Mouse (Mus musculus) layer of hippocampus, adult 6 months (tissue): ENCODE measurements around the gene Wnt3a. TPM values are rescaled to one million over a fixed set of nuclear protein-coding genes. Genes with fewer than 3 reads are reported as not detected.

Source experiments
- long read RNA-seq, 2 experiments: library from polyadenylated mRNA; unstranded; transcript quantifications; one replicate each; pipeline ENCODE4 v2.0.0; 2019 to 2020
- microRNA-seq: library from miRNA; unstranded; fragments of <30 nt; microRNA quantifications from one replicate; pipeline ENCODE4 v1.2.0, GENCODE M21; 2020
- polyA plus RNA-seq: library from polyadenylated mRNA; unstranded; fragments of <200 nt; fragmentation: Nextera tagmentation; gene quantifications from 2 replicates; pipeline ENCODE4 v1.2.3, GENCODE M21; 2021

Wnt3a gene
- 0.05 and 0.08 TPM in 2 replicates for polyA plus RNA-seq
- long read RNA-seq, experiment 1, result 0 reads
- long read RNA-seq, experiment 2, result 0 reads

DNA sequence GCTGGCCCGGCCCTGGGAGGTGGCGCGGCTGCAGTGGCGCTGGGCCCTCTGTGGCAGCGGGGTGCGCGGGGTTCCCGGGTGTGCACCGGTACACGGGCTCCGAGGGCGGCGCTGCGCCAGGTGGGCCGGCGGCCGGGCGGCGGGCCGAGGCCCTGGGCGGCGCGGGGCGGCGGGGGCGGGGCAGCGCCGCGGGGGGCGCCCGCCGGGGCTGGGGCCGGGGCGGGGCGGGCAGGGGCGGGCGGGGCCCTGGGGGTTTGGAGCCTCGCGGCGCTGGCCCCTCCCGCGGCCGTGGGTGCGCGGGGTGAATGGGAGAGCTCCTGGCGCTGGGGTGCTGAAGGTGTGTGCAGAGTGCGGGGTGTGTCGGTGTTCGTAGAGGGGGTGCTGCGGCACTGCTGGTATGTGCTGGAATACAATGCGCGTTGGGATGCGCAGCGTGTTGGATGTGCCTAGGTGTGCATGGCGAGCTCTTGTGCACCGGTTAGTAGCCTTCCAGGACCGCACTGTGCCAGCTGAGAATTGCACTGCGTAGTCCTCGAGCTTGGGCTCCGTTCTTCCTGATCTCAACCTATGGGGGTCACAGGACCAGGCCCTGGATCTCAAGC is at the start of gene Wnt3a:
TSS of gene Wnt3a (minus strand) at position 51 of the 602 bp plus-strand sequence.

DNA sequence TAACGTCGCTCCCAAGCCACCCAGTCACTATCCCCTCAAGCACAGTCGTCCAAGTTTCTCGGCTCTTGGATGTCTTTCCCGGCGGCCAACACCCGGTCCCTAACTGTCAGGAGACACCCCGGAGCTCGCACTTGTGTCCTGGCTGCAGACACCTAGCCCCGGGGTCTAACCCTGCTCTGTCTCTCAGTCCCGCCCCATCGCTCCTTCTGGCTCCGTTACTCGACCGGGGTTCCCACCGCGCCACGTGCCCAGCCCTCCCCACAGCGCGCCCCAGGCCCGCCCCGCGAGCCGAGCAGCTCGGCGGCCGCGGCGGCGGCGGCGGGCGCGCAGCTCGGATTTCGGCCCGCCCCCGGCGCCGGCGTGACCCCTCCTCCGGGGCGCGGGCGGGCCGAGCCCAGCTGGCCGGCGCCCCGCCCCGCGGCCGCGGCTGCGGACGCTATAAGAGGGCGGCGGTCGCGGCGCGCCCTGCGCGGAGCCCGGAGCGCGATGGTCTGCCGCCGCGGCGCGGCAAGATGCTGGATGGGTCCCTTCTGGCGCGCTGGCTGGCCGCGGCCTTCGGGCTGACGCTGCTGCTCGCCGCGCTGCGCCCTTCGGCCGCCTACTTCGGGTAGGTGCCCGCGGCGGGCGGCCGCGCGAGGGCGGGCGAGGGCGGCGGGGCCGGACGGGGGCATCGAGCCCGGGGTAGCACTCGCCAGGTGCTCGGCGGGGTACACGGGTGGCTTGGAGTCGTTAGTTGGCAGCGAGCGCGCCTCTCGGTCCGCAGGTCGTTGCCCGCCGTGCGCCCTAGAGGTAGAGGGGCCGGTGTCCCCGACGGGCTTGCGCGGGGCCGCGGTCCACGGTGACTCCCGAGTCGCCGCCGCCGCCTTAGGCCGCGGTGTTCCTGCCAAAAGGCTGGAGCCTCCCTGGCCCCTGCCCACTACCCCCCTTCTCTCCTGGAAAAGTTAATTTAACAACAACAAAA is 16.2 kb upstream of the Wnt3a start, which contains the start of gene Wnt9a:
TSS of gene Wnt9a (plus strand) at position 468 of the 961 bp plus-strand sequence.

DNA sequence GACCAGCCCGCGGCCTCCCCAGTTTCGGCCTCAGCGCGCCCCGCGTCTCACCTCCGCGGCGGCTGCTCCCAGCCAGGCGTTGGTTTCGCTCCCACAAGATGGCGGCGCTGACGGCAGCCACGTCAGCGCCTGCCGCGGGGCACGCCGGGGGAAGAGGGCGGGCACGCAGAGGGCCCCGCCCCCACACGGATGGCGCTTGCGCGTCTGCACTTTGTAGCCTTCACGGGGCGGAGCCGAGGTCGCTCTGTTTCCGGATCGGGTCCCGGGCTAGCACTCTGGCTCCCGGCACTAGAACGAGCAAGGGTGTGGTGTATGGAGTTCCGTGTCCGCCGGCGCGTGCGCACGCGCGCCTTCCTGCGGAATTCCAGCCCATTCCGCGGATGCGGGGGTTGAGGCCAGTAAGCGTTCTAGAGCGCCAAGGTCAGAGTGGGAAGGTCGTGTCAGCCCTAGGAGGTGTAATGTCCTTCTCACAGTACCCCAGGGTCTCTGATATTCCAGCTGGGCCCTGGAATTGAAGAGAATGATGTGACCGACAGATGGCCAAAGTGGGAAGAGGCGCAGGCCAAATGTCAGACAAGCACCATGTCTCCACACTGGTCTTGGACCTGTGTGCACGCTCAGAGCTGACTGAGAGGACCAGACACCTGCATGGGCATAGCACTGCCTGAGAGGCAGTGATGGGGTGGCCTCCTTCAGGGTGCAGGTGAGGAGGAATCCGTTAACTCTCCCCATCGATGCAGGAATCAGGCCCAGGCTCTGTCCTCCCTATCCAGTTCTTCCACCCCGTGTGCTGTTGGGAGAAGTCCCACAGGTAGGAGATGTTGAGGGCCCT is 62.2 kb downstream of the Wnt3a start, which contains the start of gene Arf1:
TSS of gene Arf1 (minus strand) at position 149 of the 832 bp plus-strand sequence.

DNA sequence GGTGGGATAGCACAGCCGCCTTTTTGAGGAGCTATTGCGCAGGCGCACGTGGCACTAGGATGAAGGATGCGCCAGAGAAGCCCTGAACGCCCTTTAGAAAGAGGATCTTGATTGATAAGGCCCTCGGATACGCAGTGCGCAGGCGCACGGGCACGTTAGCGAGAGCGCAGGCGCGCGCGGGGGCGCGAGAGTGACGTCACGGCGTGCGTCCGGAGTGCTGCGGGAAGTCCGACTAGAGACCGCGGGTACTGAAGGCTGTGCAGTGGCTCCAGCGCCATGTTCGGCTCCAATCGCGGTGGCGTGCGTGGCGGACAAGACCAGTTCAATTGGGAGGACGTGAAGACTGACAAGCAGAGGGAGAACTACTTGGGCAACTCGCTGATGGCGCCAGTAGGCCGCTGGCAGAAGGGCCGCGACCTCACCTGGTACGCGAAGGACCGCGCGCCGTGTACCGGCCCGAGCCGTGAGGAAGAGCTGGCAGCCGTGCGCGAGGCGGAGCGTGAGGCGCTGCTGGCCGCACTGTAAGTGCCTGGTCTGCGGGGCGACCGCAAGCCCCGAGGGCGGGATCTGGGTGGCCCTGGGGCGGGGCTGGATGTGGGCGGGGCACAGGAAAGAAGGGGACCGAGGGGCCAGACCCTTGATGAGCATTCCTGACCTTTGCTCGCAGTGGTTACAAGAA is 82.3 kb downstream of the Wnt3a start, which contains the start of gene 2310033P09Rik:
TSS of gene 2310033P09Rik (plus strand) at position 169 of the 679 bp plus-strand sequence.

DNA sequence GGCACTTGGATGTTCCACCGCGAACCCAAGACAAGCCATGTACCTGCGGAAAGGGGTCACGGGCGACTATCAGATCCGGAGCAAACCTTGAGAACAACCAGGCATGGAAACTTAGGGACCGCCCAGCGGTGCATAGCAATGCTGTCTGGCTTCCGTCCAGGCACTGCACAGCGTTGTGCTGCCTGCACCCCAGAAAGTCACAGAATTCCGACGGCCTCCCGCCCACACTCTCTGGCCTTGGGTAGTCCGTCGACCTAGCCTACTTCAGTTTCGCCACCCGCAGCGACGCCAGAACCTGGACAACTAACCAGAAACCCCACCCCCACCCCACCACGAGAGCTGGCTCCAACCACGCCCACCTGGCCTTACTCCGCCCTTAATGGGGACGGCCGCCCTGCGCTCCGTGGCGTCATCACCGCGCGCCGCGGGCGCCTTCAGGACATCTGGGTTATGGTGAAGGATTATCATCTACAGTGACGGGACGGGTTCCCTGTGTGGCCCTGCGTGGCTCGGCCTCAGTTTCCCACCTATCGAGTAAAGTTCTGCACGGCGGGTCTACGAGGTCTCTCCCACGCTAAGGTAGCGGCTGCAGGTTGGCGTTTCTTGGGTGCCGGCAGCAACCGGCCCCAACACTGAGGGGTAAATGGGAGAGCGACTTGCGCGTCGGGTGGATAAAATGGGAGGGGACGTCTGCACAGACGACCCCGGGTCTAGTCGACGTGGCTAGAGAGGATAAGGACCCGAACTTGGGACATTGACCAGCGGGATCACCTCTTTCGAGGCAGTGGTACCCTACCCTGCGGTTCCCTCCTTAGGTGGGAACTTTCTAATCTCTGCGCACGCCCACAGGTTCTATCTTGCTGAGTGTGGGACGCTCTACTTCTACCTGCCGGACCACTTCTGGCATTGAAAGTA is 88.2 kb downstream of the Wnt3a start, which contains the start of gene Mrpl55:
TSS of gene Mrpl55 (plus strand) at position 406 of the 915 bp plus-strand sequence.

Small RNA genes lying within 50 kb of the gene (microRNA-seq; reads per million reads assigned to microRNA genes)
- not detected for gene Gm24756

Other genes with a start within 250 kb of the Wnt3a start
- gene Obscn, start 154.3 kb downstream of the Wnt3a start, polyA plus RNA-seq, result 0.41 and 0.49 TPM in 2 replicates
- gene Iba57, start 127.0 kb downstream of the Wnt3a start, polyA plus RNA-seq, result 2.0 and 3.1 TPM in 2 replicates
- gene Gjc2, start 107.5 kb downstream of the Wnt3a start, polyA plus RNA-seq, result 6.5 and 7.0 TPM in 2 replicates
- 552 and 573 TPM in 2 replicates for gene Guk1, start 98.5 kb downstream of the Wnt3a start, polyA plus RNA-seq
- gene Mrpl55, start 88.3 kb downstream of the Wnt3a start, polyA plus RNA-seq, result 179 and 195 TPM in 2 replicates
- gene 2310033P09Rik, start 82.4 kb downstream of the Wnt3a start, polyA plus RNA-seq, result 33.7 and 34.5 TPM in 2 replicates
- 572 and 575 TPM in 2 replicates for gene Arf1, start 62.5 kb downstream of the Wnt3a start, polyA plus RNA-seq
- gene Wnt9a, start 16.2 kb upstream of the Wnt3a start, polyA plus RNA-seq, result 0.99 and 1.1 TPM in 2 replicates
- gene Prss38, start 84.9 kb upstream of the Wnt3a start, polyA plus RNA-seq, result not detected in 2 replicates
- 6.5 and 7.7 TPM in 2 replicates for gene Jmjd4, start 159.3 kb upstream of the Wnt3a start, polyA plus RNA-seq
- 573 and 613 TPM in 2 replicates for gene Snap47, start 160.4 kb upstream of the Wnt3a start, polyA plus RNA-seq
- gene Zfp867, start 181.7 kb upstream of the Wnt3a start, polyA plus RNA-seq, result 2.7 and 2.9 TPM in 2 replicates
- gene Zkscan17, start 236.0 kb upstream of the Wnt3a start, polyA plus RNA-seq, result 3.1 and 3.9 TPM in 2 replicates